Mouse (Mus musculus) c-Kit-positive CD71-positive TER-119-positive erythroid progenitor cells, embryonic 14.5 days (primary cell): ENCODE data around the gene Nckap5.

Experiments used
- DNase-seq: peaks from one replicate; pipeline ENCODE4 v3.0.0-alpha.2; 2013; ENCODE audit warnings: low spot score

Gene Nckap5

GRCm38 (mm10) chr1:126471419-126471818, 359.2 kb downstream of the Nckap5 start:
- DNase-seq, result no peak

GRCm38 (mm10) chr1:126470883-126471282, 359.7 kb downstream of the Nckap5 start:
- DNase-seq, result no peak

GRCm38 (mm10) chr1:126469818-126470544, 360.6 kb downstream of the Nckap5 start:
- DNase-seq, result no peak

GRCm38 (mm10) chr1:126461527-126462354, 368.9 kb downstream of the Nckap5 start:
- no peak for DNase-seq

- no peak for DNase-seq
These were observed 372.9 kb downstream of the Nckap5 start for GRCm38 (mm10) chr1:126457739-126458138.

- no peak for DNase-seq
These were observed 376.0 kb downstream of the Nckap5 start for GRCm38 (mm10) chr1:126454504-126455173.

GRCm38 (mm10) chr1:126451472-126451871, 379.1 kb downstream of the Nckap5 start:
- no peak for DNase-seq

- no peak for DNase-seq
These were observed 381.2 kb downstream of the Nckap5 start for GRCm38 (mm10) chr1:126449424-126449823.

GRCm38 (mm10) chr1:126443890-126444289, 386.7 kb downstream of the Nckap5 start:
- no peak for DNase-seq

GRCm38 (mm10) chr1:126442723-126443122, 387.9 kb downstream of the Nckap5 start:
- no peak for DNase-seq

GRCm38 (mm10) chr1:126438000-126438572, 392.5 kb downstream of the Nckap5 start:
- no peak for DNase-seq

GRCm38 (mm10) chr1:126436937-126437667, 393.5 kb downstream of the Nckap5 start:
- DNase-seq, result no peak

GRCm38 (mm10) chr1:126432285-126432684, 398.3 kb downstream of the Nckap5 start:
- DNase-seq, result no peak

- peak; percentile 12 for DNase-seq
These were observed 399.0 kb downstream of the Nckap5 start for GRCm38 (mm10) chr1:126431594-126431993.

GRCm38 (mm10) chr1:126411426-126411825, 419.2 kb downstream of the Nckap5 start:
- no peak for DNase-seq

GRCm38 (mm10) chr1:126407886-126408285, 422.7 kb downstream of the Nckap5 start:
- peak; percentile 4 for DNase-seq

- no peak for DNase-seq
These were observed 425.1 kb downstream of the Nckap5 start for GRCm38 (mm10) chr1:126405543-126405942.

- no peak for DNase-seq
These were observed 426.6 kb downstream of the Nckap5 start for GRCm38 (mm10) chr1:126403970-126404369.

GRCm38 (mm10) chr1:126391204-126391603, 439.4 kb downstream of the Nckap5 start:
- DNase-seq, result no peak

- no peak for DNase-seq
These were observed 453.1 kb downstream of the Nckap5 start for GRCm38 (mm10) chr1:126377339-126377980.

- no peak for DNase-seq
These were observed 463.9 kb downstream of the Nckap5 start for GRCm38 (mm10) chr1:126366736-126367135.
